Mouse (Mus musculus) lung, adult 2 months (tissue): ENCODE measurements around the gene Irgm2.

Experiments
- CTCF ChIP-seq: fragments of 200-500 bp; IDR thresholded peaks from 2 replicates; pipeline ENCODE4 v1.5.1; 2011; ENCODE audit warnings: mild to moderate bottlenecking, low read length, control low read depth; ENCODE audit not compliant: insufficient read depth
- POLR2A ChIP-seq: fragments of 200-500 bp; IDR thresholded peaks from 2 replicates; pipeline ENCODE4 v1.6.1; 2011; ENCODE audit warnings: low read depth, mild to moderate bottlenecking, control low read depth, low read length, borderline replicate concordance; ENCODE audit errors: extremely low read depth

GRCm38 (mm10) chr11:58189675-58190074 is 9.7 kb upstream of the Irgm2 start:
- TF ChIP-seq CTCF (no peak), POLR2A (no peak)
